Mouse (Mus musculus) skeletal muscle tissue, postnatal 0 days (tissue): ENCODE data around the gene Apobec1. TPM values are rescaled to one million over a fixed set of nuclear protein-coding genes. Genes with fewer than 3 reads are reported as not detected.

ENCODE experiments used
- polyA plus RNA-seq: library from polyadenylated mRNA; unstranded; fragments of >200 nt; fragmentation: Nextera tagmentation; extraction: Ambion mirVana; gene quantifications from 2 replicates; pipeline ENCODE4 v1.2.1, GENCODE M21; 2015

Gene Apobec1
- polyA plus RNA-seq = 2.3 and 3.5 TPM in 2 replicates

GRCm38 (mm10) chr6:122602242-122602991, at the start of gene Apobec1:
TSS of gene Apobec1 (minus strand) at chr6:122602444.

GRCm38 (mm10) chr6:122626110-122626509, 23.9 kb upstream of the Apobec1 start, which contains the start of gene Dppa3:
TSS of gene Dppa3 (plus strand) at chr6:122626410.

GRCm38 (mm10) chr6:122609771-122610170, 7.5 kb upstream of the Apobec1 start, which contains the start of gene Gdf3:
TSS of gene Gdf3 (minus strand) at chr6:122610087.

GRCm38 (mm10) chr6:122553606-122554005, 48.6 kb downstream of the Apobec1 start, which contains the start of gene Aicda:
TSS of gene Aicda (plus strand) at chr6:122553801.

Other genes with a start within 250 kb of the Apobec1 start
- 0.38 and 0.48 TPM in 2 replicates for gene Rimklb, start 103.7 kb downstream of the Apobec1 start, polyA plus RNA-seq
- gene Mfap5, start 96.6 kb downstream of the Apobec1 start, polyA plus RNA-seq = 270 and 326 TPM in 2 replicates
- gene Aicda, start 48.6 kb downstream of the Apobec1 start, polyA plus RNA-seq = not detected in 2 replicates
- gene Gdf3, start 7.6 kb upstream of the Apobec1 start, polyA plus RNA-seq = not detected in 2 replicates
- gene Dppa3, start 24.0 kb upstream of the Apobec1 start, polyA plus RNA-seq = not detected in 2 replicates
- 0.06 TPM in 1 of 2 replicates, not detected in the other for gene Nanog, start 105.0 kb upstream of the Apobec1 start, polyA plus RNA-seq
- gene Slc2a3, start 199.2 kb upstream of the Apobec1 start, polyA plus RNA-seq = 1.9 and 2.5 TPM in 2 replicates
- 4.7 TPM in 2 replicates for gene Foxj2, start 217.5 kb upstream of the Apobec1 start, polyA plus RNA-seq